Mouse (Mus musculus) bone marrow macrophage, adult 2 months (primary cell): ENCODE results near the gene Hbp1.

Source experiments
- CTCF ChIP-seq: IDR thresholded peaks from 2 replicates; pipeline ENCODE4 v1.5.1; 2012; ENCODE audit warnings: low read depth, mild to moderate bottlenecking, low read length, moderate library complexity
- POLR2A ChIP-seq: IDR thresholded peaks from 2 replicates; pipeline ENCODE4 v1.6.1; 2012; ENCODE audit warnings: mild to moderate bottlenecking, low read depth, low read length, borderline replicate concordance

DNA sequence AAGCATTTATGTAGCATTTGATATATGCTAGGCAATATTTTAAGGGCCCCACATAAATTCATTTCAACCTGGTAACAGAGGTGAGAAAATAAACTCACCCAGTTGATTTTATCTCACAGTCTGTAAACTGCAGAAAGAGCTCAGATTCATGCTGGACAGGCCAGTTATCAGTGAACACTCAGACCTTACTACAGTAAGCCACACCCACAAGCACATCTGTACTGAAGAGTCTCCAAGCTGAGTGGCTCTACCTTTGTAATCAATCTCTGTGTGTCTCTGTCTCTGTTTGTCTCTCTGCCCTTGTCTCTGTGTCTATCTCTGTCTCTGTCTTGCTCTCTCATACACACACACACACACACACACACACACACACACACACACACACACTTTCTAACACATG, 39.4 kb upstream of the Hbp1 start:
- TF ChIP-seq CTCF (no peak), POLR2A (no peak)
